Mouse (Mus musculus): ENCODE data around the gene Psg29. TPM values are rescaled to one million over a fixed set of nuclear protein-coding genes. Genes with fewer than 3 reads are reported as not detected.

Psg29 gene
- not detected in 2 replicates for polyA plus RNA-seq (2015; fragmentation: Nextera tagmentation; extraction: Ambion mirVana)

DNA sequence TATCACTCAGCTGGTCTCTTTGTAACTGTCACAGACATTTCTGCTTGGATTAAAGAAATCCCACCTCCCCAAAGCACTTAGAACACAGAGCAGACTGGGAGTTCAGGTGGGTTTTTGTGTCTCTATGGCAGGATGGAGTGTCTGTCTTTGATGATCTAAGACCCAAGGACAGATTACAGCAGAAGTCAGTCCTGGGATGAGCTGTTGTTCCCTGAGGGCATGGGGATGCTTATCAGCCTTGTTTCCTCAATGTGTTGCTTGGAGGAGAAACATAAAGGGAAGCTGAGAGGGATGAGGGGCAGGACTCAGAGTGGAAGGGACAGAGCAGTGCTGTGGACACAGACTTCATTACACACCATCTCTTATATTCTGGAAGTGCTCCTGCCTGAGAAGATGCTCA lies at the start of gene Psg29:
Gene Psg29 (plus strand): TSS at position 301 of the 400 bp plus-strand sequence.
- no peak within 1 kb of the TSS for H3K9ac ChIP-seq
- ATAC-seq (ENCODE audit: insufficient number of reproducible peaks, low FRiP score, low TSS enrichment, low read depth) = no peak
- no peak within 1 kb of the TSS for H3K4me2 ChIP-seq (replicated peaks)
- no peaks in the 10 kb centered on the region for H3K27me3 ChIP-seq
- no peaks in the 10 kb centered on the region for H3K4me1 ChIP-seq
- H3K9me3 ChIP-seq (replicated peaks) = no peaks in the 10 kb centered on the region
- H3K27ac ChIP-seq (replicated peaks) = no peak within 1 kb of the TSS
- no peaks in the 10 kb centered on the region for H3K36me3 ChIP-seq
- H3K4me3 ChIP-seq (replicated peaks) = no peak within 1 kb of the TSS

DNA sequence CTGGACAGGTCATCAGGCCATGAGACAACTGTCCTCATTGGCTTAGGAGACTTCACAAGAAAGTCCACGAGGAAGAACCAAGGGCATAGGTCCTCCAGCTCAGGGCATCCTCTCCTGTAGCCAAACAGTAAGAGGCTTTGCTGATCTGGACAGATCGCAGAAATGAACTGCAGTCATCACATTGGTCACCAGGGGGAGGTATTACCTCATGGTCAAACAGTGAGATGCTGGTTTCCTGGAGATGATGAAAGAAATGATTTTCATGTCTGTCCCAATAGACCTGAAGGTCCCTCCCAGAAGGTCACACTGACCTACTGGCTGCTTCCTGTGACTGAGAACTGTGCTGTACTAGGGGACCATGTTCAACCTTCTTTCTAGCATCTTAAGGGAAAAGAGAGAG lies 47.6 kb upstream of the Psg29 start:
- H3K9ac ChIP-seq = no peak overlapping the region
- H3K27ac ChIP-seq (replicated peaks) = no peak overlapping the region
- ATAC-seq (ENCODE audit: insufficient number of reproducible peaks, low FRiP score, low TSS enrichment, low read depth) = no peak
- H3K9me3 ChIP-seq (replicated peaks) = no peaks in the 10 kb centered on the region; the same call in 1 of the 2 replicates
- no peaks in the 10 kb centered on the region for H3K27me3 ChIP-seq
- no peaks in the 10 kb centered on the region for H3K4me1 ChIP-seq
- WGBS = 32% methylated on average over 2 of the region's 2 CpGs
- no peak overlapping the region for H3K4me2 ChIP-seq (replicated peaks)
- no peak overlapping the region for H3K4me3 ChIP-seq (replicated peaks)
- H3K36me3 ChIP-seq = no peaks in the 10 kb centered on the region

DNA sequence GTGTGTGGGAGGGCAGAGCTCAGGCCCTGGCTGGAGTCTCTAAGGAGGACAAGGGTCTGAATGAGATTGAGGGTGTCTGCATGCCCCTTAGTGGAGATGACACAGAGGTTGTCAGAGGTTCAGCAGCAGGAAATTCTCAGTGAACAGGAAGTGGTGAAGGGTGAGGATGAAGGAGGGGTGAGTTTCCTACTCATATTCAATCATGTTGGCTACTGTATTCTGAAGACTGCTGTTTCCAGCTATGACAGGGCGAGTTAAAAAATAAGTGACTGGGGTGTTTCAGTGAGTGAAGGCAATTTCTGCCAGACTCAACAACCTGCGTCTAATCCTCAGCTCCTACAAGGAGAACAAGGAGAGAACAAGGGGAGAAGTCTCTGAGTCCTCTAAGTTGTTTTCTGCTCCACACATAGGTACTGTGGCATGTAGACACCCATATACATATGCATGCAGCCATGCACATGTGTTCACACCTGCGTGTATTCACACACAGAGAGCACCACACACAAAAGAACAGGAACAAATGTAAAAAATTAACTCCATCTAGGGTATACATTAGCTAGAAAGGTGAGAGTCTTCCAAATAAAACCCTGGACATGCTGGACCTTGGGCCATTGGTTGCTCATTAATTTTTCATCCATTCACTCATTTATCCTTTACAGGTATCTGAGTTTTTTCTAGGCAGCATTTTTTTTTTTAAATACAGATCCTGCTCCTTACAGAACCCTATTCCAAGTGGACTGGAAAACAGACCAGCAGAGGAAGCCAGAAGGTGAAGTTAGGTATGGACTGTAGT lies 46.2 kb upstream of the Psg29 start:
- Histone ChIP-seq H3K36me3 (no peaks in the 10 kb centered on the region), H3K9me3 (replicated peaks) (no peaks in the 10 kb centered on the region; the same call in 1 of the 2 replicates), H3K9ac (no peak overlapping the region), H3K27me3 (no peaks in the 10 kb centered on the region), H3K27ac (replicated peaks) (no peak overlapping the region), H3K4me2 (replicated peaks) (no peak overlapping the region), H3K4me1 (no peaks in the 10 kb centered on the region), H3K4me3 (replicated peaks) (no peak overlapping the region)
- 76% methylated on average over 3 of the region's 3 CpGs for WGBS
- no peak for ATAC-seq (ENCODE audit: insufficient number of reproducible peaks, low FRiP score, low TSS enrichment, low read depth)

DNA sequence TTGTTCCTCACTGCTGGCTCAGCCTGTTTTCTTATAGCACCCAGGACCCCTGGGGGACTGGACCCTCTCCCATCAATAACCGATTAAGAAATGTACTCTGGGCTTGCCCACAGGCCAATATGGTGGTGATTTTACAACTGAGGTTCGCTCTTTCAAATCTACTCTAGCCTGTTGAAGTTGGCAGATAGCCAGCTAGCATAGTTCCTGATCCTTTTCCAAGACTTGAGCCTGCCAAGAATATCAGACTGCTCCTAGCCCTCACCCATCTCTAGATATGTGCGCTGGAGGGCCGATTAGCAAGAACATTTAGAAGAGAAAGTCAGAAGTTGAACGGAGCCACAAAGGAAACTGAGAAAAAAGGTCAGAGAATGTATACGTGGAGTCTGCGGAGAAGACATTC lies 44.3 kb upstream of the Psg29 start:
- ATAC-seq (ENCODE audit: insufficient number of reproducible peaks, low FRiP score, low TSS enrichment, low read depth) = no peak
- no peak overlapping the region for H3K9ac ChIP-seq
- H3K4me3 ChIP-seq (replicated peaks) = no peak overlapping the region
- 79% methylated on average over 7 of the region's 7 CpGs for WGBS
- H3K9me3 ChIP-seq (replicated peaks) = peaks cover 3% of the 10 kb centered on the region; the same call in 1 of the 2 replicates
- no peaks in the 10 kb centered on the region for H3K27me3 ChIP-seq
- H3K4me2 ChIP-seq (replicated peaks) = no peak overlapping the region
- H3K27ac ChIP-seq (replicated peaks) = no peak overlapping the region
- no peaks in the 10 kb centered on the region for H3K4me1 ChIP-seq
- no peaks in the 10 kb centered on the region for H3K36me3 ChIP-seq

DNA sequence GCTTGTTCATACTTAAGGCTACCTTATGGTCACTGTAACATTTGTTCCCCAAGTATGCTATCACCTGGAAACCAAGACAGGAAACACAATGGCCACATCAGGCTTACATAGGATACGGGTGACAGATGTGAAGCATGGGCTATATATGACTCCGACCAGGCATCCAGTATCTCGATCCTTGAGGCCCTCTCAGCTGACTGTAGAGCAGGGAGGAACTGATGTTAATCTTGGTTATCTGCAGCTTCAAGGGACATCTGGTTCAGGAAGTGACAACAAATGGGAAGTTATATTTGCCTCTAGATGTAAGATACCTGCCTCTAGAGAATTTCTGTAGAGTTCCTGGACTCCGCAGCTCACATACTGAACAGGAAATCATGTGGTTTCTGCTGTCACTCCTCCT lies 31.4 kb upstream of the Psg29 start:
- Histone ChIP-seq H3K27me3 (no peaks in the 10 kb centered on the region), H3K9ac (no peak overlapping the region)
- 88% methylated on average over 4 of the region's 4 CpGs for WGBS

DNA sequence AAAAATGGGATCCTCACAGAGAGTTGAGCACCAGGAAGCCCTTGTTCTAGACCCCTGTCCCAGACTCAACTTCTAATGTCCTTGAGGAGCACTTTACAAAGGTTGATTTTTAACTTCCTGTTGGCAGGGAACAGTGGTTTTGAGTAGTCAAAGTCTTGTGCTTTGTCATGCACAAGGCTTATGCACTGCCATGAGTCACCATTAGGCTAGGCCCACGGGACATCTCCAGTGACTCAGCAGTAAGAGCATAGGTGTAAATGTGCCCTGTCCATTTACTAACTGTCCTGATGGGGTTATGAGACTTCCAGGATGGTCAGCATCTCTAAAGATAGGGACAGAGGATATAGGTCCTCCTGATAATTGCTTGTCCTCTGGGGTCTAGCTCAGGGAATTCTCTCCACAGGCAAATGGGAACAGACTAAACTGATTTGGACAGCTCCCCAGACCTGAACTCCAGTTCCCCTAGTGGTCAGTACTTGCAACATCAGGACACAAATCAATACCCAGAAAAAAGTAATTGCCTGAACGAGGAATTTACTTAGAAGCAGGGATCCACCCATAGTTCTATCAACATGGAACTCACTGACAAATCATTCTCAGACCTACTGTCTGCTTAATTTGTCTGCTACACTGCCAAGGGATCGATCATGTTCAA lies 2.4 kb downstream of the Psg29 start:
- Histone ChIP-seq H3K36me3 (no peaks in the 10 kb centered on the region), H3K4me1 (no peaks in the 10 kb centered on the region), H3K9ac (no peak overlapping the region), H3K27ac (replicated peaks) (no peak overlapping the region), H3K4me2 (replicated peaks) (no peak overlapping the region), H3K4me3 (replicated peaks) (no peak overlapping the region), H3K27me3 (no peaks in the 10 kb centered on the region), H3K9me3 (replicated peaks) (no peaks in the 10 kb centered on the region)
- no peak for ATAC-seq (ENCODE audit: insufficient number of reproducible peaks, low FRiP score, low TSS enrichment, low read depth)
- 60% methylated on average over 3 of the region's 3 CpGs for WGBS

More for the DNA sequence above, 31.4 kb upstream of the Psg29 start:
- H3K4me3 ChIP-seq (replicated peaks) = no peak overlapping the region
- no peak overlapping the region for H3K4me2 ChIP-seq (replicated peaks)
- H3K36me3 ChIP-seq = no peaks in the 10 kb centered on the region
- no peaks in the 10 kb centered on the region for H3K4me1 ChIP-seq
- no peak overlapping the region for H3K27ac ChIP-seq (replicated peaks)
- ATAC-seq (ENCODE audit: insufficient number of reproducible peaks, low FRiP score, low TSS enrichment, low read depth) = no peak
- no peaks in the 10 kb centered on the region for H3K9me3 ChIP-seq (replicated peaks)

Other genes with a start within 250 kb of the Psg29 start
- gene Pnmal1, start 243.8 kb upstream of the Psg29 start, polyA plus RNA-seq (2015; fragmentation: Nextera tagmentation; extraction: Ambion mirVana) = 1.8 and 2.9 TPM in 2 replicates
- gene Gm42372, start 220.4 kb upstream of the Psg29 start, polyA plus RNA-seq (2015; fragmentation: Nextera tagmentation; extraction: Ambion mirVana) = 0.28 and 0.32 TPM in 2 replicates
- gene Ccdc8, start 210.8 kb upstream of the Psg29 start, polyA plus RNA-seq (2015; fragmentation: Nextera tagmentation; extraction: Ambion mirVana) = 41.5 and 43.9 TPM in 2 replicates
- gene Ppp5c, start 175.6 kb upstream of the Psg29 start, polyA plus RNA-seq (2015; fragmentation: Nextera tagmentation; extraction: Ambion mirVana) = 112 and 113 TPM in 2 replicates
- gene Hif3a, start 141.1 kb upstream of the Psg29 start, polyA plus RNA-seq (2015; fragmentation: Nextera tagmentation; extraction: Ambion mirVana) = 27.9 and 31.2 TPM in 2 replicates
- 0.11 and 0.13 TPM in 2 replicates for gene Psg16, start 129.4 kb upstream of the Psg29 start, polyA plus RNA-seq (2015; fragmentation: Nextera tagmentation; extraction: Ambion mirVana)
- gene Ceacam3, start 53.2 kb upstream of the Psg29 start, polyA plus RNA-seq (2015; fragmentation: Nextera tagmentation; extraction: Ambion mirVana) = not detected in 2 replicates

Measured in embryonic facial prominence, embryonic 15.5 days (tissue).